Mouse (Mus musculus) layer of hippocampus, adult 2 months (tissue): ENCODE data around the gene Cdkal1. TPM values are rescaled to one million over a fixed set of nuclear protein-coding genes. Genes with fewer than 3 reads are reported as not detected.

ENCODE experiments used
- DNase-seq, 2 experiments: peaks; one replicate each; pipeline ENCODE4 v3.0.0; 2022; ENCODE audit warnings: low spot score in 2 of 2
- H3K27ac ChIP-seq: fragments of 200-600 bp; 2 replicates; pipeline ENCODE4 v1.8.1; 2022
- H3K4me3 ChIP-seq: fragments of 200-600 bp; 2 replicates; pipeline ENCODE4 v1.8.1; 2022; ENCODE audit warnings: mild to moderate bottlenecking
- CTCF ChIP-seq: fragments of 200-600 bp; conservative IDR thresholded peaks from 2 replicates; pipeline ENCODE4 v1.8.1; 2022; ENCODE audit warnings: antibody characterized with exemption, mild to moderate bottlenecking, moderate library complexity
- total RNA-seq, 2 experiments: library from RNA; stranded (reverse); gene quantifications; 2 replicates each; pipeline ENCODE4 v1.2.3; 2021

Cdkal1 gene
- total RNA-seq, 2 experiments from 2014 or later, result 29.9 to 31.7 TPM

- no peak for DNase-seq
- Histone ChIP-seq H3K27ac (no peak overlapping the region), H3K4me3 (no peak overlapping the region)
- no peak for TF ChIP-seq CTCF
Measured at GRCm38 (mm10) chr13:29490341-29490740, 365.1 kb downstream of the Cdkal1 start.

GRCm38 (mm10) chr13:29489476-29489875 is 366.0 kb downstream of the Cdkal1 start:
- no peak overlapping the region for H3K27ac ChIP-seq
- H3K4me3 ChIP-seq, result no peak overlapping the region
- no peak for DNase-seq
- no peak for TF ChIP-seq CTCF

- no peak overlapping the region for H3K4me3 ChIP-seq
- DNase-seq, result no peak
- H3K27ac ChIP-seq, result no peak overlapping the region
- TF ChIP-seq CTCF, result no peak
Measured at GRCm38 (mm10) chr13:29486709-29487108, 368.8 kb downstream of the Cdkal1 start.

GRCm38 (mm10) chr13:29483950-29484349 is 371.5 kb downstream of the Cdkal1 start:
- no peak overlapping the region for H3K4me3 ChIP-seq
- no peak overlapping the region for H3K27ac ChIP-seq
- no peak for DNase-seq
- TF ChIP-seq CTCF, result no peak

- TF ChIP-seq CTCF, result no peak
- H3K27ac ChIP-seq, result no peak overlapping the region
- no peak for DNase-seq
Measured at GRCm38 (mm10) chr13:29482147-29482863, 373.2 kb downstream of the Cdkal1 start.

GRCm38 (mm10) chr13:29476421-29476820 is 379.1 kb downstream of the Cdkal1 start:
- TF ChIP-seq CTCF, result no peak
- Histone ChIP-seq H3K27ac (no peak overlapping the region), H3K4me3 (no peak overlapping the region)
- DNase-seq, result no peak

More at GRCm38 (mm10) chr13:29482147-29482863, 373.2 kb downstream of the Cdkal1 start:
- no peak overlapping the region for H3K4me3 ChIP-seq

GRCm38 (mm10) chr13:29474301-29474700 is 381.2 kb downstream of the Cdkal1 start:
- TF ChIP-seq CTCF, result no peak
- DNase-seq, result no peak
- Histone ChIP-seq H3K4me3 (no peak overlapping the region), H3K27ac (no peak overlapping the region)

- Histone ChIP-seq H3K27ac (no peak overlapping the region), H3K4me3 (no peak overlapping the region)
- no peak for TF ChIP-seq CTCF
- no peak for DNase-seq
Measured at GRCm38 (mm10) chr13:29473779-29474178, 381.7 kb downstream of the Cdkal1 start.

- DNase-seq, result no peak
- no peak overlapping the region for H3K27ac ChIP-seq
- no peak for TF ChIP-seq CTCF
- no peak overlapping the region for H3K4me3 ChIP-seq
Measured at GRCm38 (mm10) chr13:29462271-29462670, 393.2 kb downstream of the Cdkal1 start.

GRCm38 (mm10) chr13:29460741-29461140 is 394.7 kb downstream of the Cdkal1 start:
- Histone ChIP-seq H3K27ac (no peak overlapping the region), H3K4me3 (no peak overlapping the region)
- no peak for DNase-seq
- no peak for TF ChIP-seq CTCF

- Histone ChIP-seq H3K4me3 (no peak overlapping the region), H3K27ac (no peak overlapping the region)
- TF ChIP-seq CTCF, result no peak
- no peak for DNase-seq
Measured at GRCm38 (mm10) chr13:29458385-29458784, 397.1 kb downstream of the Cdkal1 start.

- no peak for TF ChIP-seq CTCF
- DNase-seq, result no peak
- no peak overlapping the region for H3K4me3 ChIP-seq
- H3K27ac ChIP-seq, result no peak overlapping the region
Measured at GRCm38 (mm10) chr13:29437067-29437466, 418.4 kb downstream of the Cdkal1 start.

GRCm38 (mm10) chr13:29434726-29435125 is 420.7 kb downstream of the Cdkal1 start:
- no peak for TF ChIP-seq CTCF
- peak; percentile 73 to 84 for DNase-seq
- H3K4me3 ChIP-seq, result no peak overlapping the region
- H3K27ac ChIP-seq, result peak overlapping the region; percentile 5; the same call in 1 of the 2 replicates

GRCm38 (mm10) chr13:29430919-29431318 is 424.6 kb downstream of the Cdkal1 start:
- no peak for DNase-seq
- no peak for TF ChIP-seq CTCF
- Histone ChIP-seq H3K4me3 (no peak overlapping the region), H3K27ac (no peak overlapping the region)

- TF ChIP-seq CTCF, result no peak
- Histone ChIP-seq H3K27ac (no peak overlapping the region), H3K4me3 (no peak overlapping the region)
- DNase-seq, result no peak
Measured at GRCm38 (mm10) chr13:29429877-29430276, 425.6 kb downstream of the Cdkal1 start.
